Mouse (Mus musculus) kidney, postnatal 4 days (tissue): ENCODE data around the gene Resp18.

ENCODE experiments used
- DNase-seq, 2 experiments: peaks; one replicate each; pipeline ENCODE4 v3.0.0; 2021; ENCODE audit warnings: mixed read lengths in 2 of 2

Gene Resp18

GRCm38 (mm10) chr1:75278228-75278627, at the start of gene Resp18:
TSS of gene Resp18 (minus strand) at chr1:75278415.
- no peak for DNase-seq

- no peak for DNase-seq
These were observed 49.2 kb upstream of the Resp18 start for GRCm38 (mm10) chr1:75327461-75327860.

- no peak for DNase-seq
These were observed 41.0 kb upstream of the Resp18 start for GRCm38 (mm10) chr1:75319166-75319565.

GRCm38 (mm10) chr1:75318736-75319135, 40.5 kb upstream of the Resp18 start:
- no peak for DNase-seq

GRCm38 (mm10) chr1:75318301-75318700, 40.1 kb upstream of the Resp18 start:
- DNase-seq: no peak

- peak; percentile 100 for DNase-seq
These were observed 39.3 kb upstream of the Resp18 start, which contains the start of gene Dnpep for GRCm38 (mm10) chr1:75317241-75318201. TSS of gene Dnpep (minus strand) at chr1:75317990.

GRCm38 (mm10) chr1:75316861-75317240, 38.6 kb upstream of the Resp18 start:
- DNase-seq: peak; percentile 93 to 95

GRCm38 (mm10) chr1:75315456-75316365, 37.5 kb upstream of the Resp18 start:
- DNase-seq: no peak

GRCm38 (mm10) chr1:75315011-75315410, 36.8 kb upstream of the Resp18 start:
- no peak for DNase-seq

GRCm38 (mm10) chr1:75311694-75312093, 33.5 kb upstream of the Resp18 start:
- no peak for DNase-seq

- DNase-seq: peak in 1 of 2 experiments; percentile 18
These were observed 26.4 kb upstream of the Resp18 start for GRCm38 (mm10) chr1:75304662-75305061.

GRCm38 (mm10) chr1:75294294-75294693, 16.1 kb upstream of the Resp18 start:
- no peak for DNase-seq

GRCm38 (mm10) chr1:75293331-75293701, 15.1 kb upstream of the Resp18 start:
- DNase-seq: no peak

GRCm38 (mm10) chr1:75292476-75293330, 14.5 kb upstream of the Resp18 start:
- DNase-seq: peak; percentile 41 to 52

- DNase-seq: no peak
These were observed 13.1 kb upstream of the Resp18 start for GRCm38 (mm10) chr1:75291321-75291720.

- peak; percentile 33 to 34 for DNase-seq
These were observed 12.4 kb upstream of the Resp18 start for GRCm38 (mm10) chr1:75290582-75290981.

- no peak for DNase-seq
These were observed 11.7 kb upstream of the Resp18 start for GRCm38 (mm10) chr1:75289888-75290431.

GRCm38 (mm10) chr1:75289376-75289775, 11.2 kb upstream of the Resp18 start:
- DNase-seq: peak; percentile 44 to 56

- no peak for DNase-seq
These were observed 6.7 kb upstream of the Resp18 start for GRCm38 (mm10) chr1:75284911-75285310.

GRCm38 (mm10) chr1:75283017-75283416, 4.8 kb upstream of the Resp18 start:
- DNase-seq: no peak

- DNase-seq: peak; percentile 88 to 90
These were observed 723 bp downstream of the Resp18 start for GRCm38 (mm10) chr1:75277195-75278188.
